Mouse (Mus musculus): ENCODE results near the gene Inpp5a.

The Inpp5a gene

GRCm38 (mm10) chr7:139536331-139536730 lies 147.4 kb downstream of the Inpp5a start:
- DNase-seq (ENCODE audit: low spot score in 2 of 2) = no peak

GRCm38 (mm10) chr7:139536831-139537230 lies 147.9 kb downstream of the Inpp5a start:
- DNase-seq (ENCODE audit: low spot score in 2 of 2) = no peak

- DNase-seq (ENCODE audit: low spot score in 2 of 2) = no peak
Observed at GRCm38 (mm10) chr7:139537831-139538230, 148.9 kb downstream of the Inpp5a start.

- no peak for DNase-seq (ENCODE audit: low spot score in 2 of 2)
Observed at GRCm38 (mm10) chr7:139538541-139538940, 149.6 kb downstream of the Inpp5a start.

- DNase-seq (ENCODE audit: low spot score in 2 of 2) = no peak
Observed at GRCm38 (mm10) chr7:139540601-139541000, 151.7 kb downstream of the Inpp5a start.

- DNase-seq (ENCODE audit: low spot score in 2 of 2) = no peak
Observed at GRCm38 (mm10) chr7:139541422-139541821, 152.5 kb downstream of the Inpp5a start.

- DNase-seq (ENCODE audit: low spot score in 2 of 2) = no peak
Observed at GRCm38 (mm10) chr7:139544706-139545625, 156.1 kb downstream of the Inpp5a start.

GRCm38 (mm10) chr7:139547325-139547724 lies 158.4 kb downstream of the Inpp5a start:
- no peak for DNase-seq (ENCODE audit: low spot score in 2 of 2)

- no peak for DNase-seq (ENCODE audit: low spot score in 2 of 2)
Observed at GRCm38 (mm10) chr7:139550086-139550783, 161.3 kb downstream of the Inpp5a start.

- no peak for DNase-seq (ENCODE audit: low spot score in 2 of 2)
Observed at GRCm38 (mm10) chr7:139551519-139551918, 162.6 kb downstream of the Inpp5a start.

- DNase-seq (ENCODE audit: low spot score in 2 of 2) = no peak
Observed at GRCm38 (mm10) chr7:139556331-139556730, 167.4 kb downstream of the Inpp5a start.

GRCm38 (mm10) chr7:139556746-139557526 lies 168.0 kb downstream of the Inpp5a start:
- DNase-seq (ENCODE audit: low spot score in 2 of 2) = no peak

- no peak for DNase-seq (ENCODE audit: low spot score in 2 of 2)
Observed at GRCm38 (mm10) chr7:139559659-139560058, 170.8 kb downstream of the Inpp5a start.

- no peak for DNase-seq (ENCODE audit: low spot score in 2 of 2)
Observed at GRCm38 (mm10) chr7:139563425-139563824, 174.5 kb downstream of the Inpp5a start.

- DNase-seq (ENCODE audit: low spot score in 2 of 2) = no peak
Observed at GRCm38 (mm10) chr7:139564161-139564560, 175.3 kb downstream of the Inpp5a start.

- no peak for DNase-seq (ENCODE audit: low spot score in 2 of 2)
Observed at GRCm38 (mm10) chr7:139565998-139566397, 177.1 kb downstream of the Inpp5a start.

- DNase-seq (ENCODE audit: low spot score in 2 of 2) = no peak
Observed at GRCm38 (mm10) chr7:139566533-139566932, 177.6 kb downstream of the Inpp5a start.

- DNase-seq (ENCODE audit: low spot score in 2 of 2) = no peak
Observed at GRCm38 (mm10) chr7:139570788-139571187, 181.9 kb downstream of the Inpp5a start.

GRCm38 (mm10) chr7:139572665-139573064 lies 183.8 kb downstream of the Inpp5a start:
- DNase-seq (ENCODE audit: low spot score in 2 of 2) = no peak

GRCm38 (mm10) chr7:139576064-139576686 lies 187.3 kb downstream of the Inpp5a start:
- no peak for DNase-seq (ENCODE audit: low spot score in 2 of 2)

GRCm38 (mm10) chr7:139579261-139579905 lies 190.5 kb downstream of the Inpp5a start:
- no peak for DNase-seq (ENCODE audit: low spot score in 2 of 2)

Data from spleen, postnatal 10 days (tissue).